Mouse (Mus musculus) embryonic facial prominence, embryonic 15.5 days (tissue): ENCODE measurements around the gene Slc4a2. TPM values are rescaled to one million over a fixed set of nuclear protein-coding genes. Genes with fewer than 3 reads are reported as not detected.

Source experiments
- ATAC-seq: fragments of 200-750 bp; cut with Nextera tagmentation; 2 replicates; pipeline ENCODE4 v1.8.0; 2017; ENCODE audit warnings: low read depth, moderate TSS enrichment; ENCODE audit not compliant: insufficient number of reproducible peaks, low FRiP score, low TSS enrichment
- H3K27ac ChIP-seq: fragments of 300-500 bp; sonication (generic); replicated peaks from 2 replicates; pipeline ENCODE4 v1.5.1; 2015; ENCODE audit warnings: mild to moderate bottlenecking, inconsistent platforms
- H3K27me3 ChIP-seq: fragments of 300-500 bp; sonication (generic); 2 replicates; pipeline ENCODE4 v1.6.1; 2015; ENCODE audit warnings: inconsistent platforms
- H3K36me3 ChIP-seq: fragments of 300-500 bp; sonication (generic); 2 replicates; pipeline ENCODE4 v1.6.1; 2015; ENCODE audit warnings: mild to moderate bottlenecking, inconsistent platforms
- H3K4me1 ChIP-seq: fragments of 300-500 bp; sonication (generic); 2 replicates; pipeline ENCODE4 v1.6.1; 2015; ENCODE audit warnings: inconsistent platforms
- H3K4me2 ChIP-seq: fragments of 300-500 bp; sonication (generic); replicated peaks from 2 replicates; pipeline ENCODE4 v1.6.1; 2015; ENCODE audit warnings: mild to moderate bottlenecking, inconsistent platforms
- H3K4me3 ChIP-seq: fragments of 300-500 bp; sonication (generic); replicated peaks from 2 replicates; pipeline ENCODE4 v1.5.1; 2015; ENCODE audit warnings: mild to moderate bottlenecking, inconsistent platforms
- H3K9ac ChIP-seq: fragments of 300-500 bp; sonication (generic); 2 replicates; pipeline ENCODE4 v1.6.1; 2015; ENCODE audit warnings: inconsistent platforms
- H3K9me3 ChIP-seq: fragments of 300-500 bp; sonication (generic); replicated peaks from 2 replicates; pipeline ENCODE4 v1.6.1; 2016; ENCODE audit warnings: inconsistent platforms
- WGBS: fragments of 180-500 bp; shearing (Covaris S2); methylation state at CpG from one replicate; pipeline ENCODE4 v1.1.7; 2015; 5-methylcytosine and 5-hydroxymethylcytosine counted together
- polyA plus RNA-seq: library from polyadenylated mRNA; unstranded; fragments of >200 nt; fragmentation: Nextera tagmentation; extraction: Ambion mirVana; gene quantifications from 2 replicates; pipeline ENCODE4 v1.2.1, GENCODE M21; 2015

Slc4a2 gene
- polyA plus RNA-seq, 1 experiment from 2014 or later = 38.9 TPM

DNA sequence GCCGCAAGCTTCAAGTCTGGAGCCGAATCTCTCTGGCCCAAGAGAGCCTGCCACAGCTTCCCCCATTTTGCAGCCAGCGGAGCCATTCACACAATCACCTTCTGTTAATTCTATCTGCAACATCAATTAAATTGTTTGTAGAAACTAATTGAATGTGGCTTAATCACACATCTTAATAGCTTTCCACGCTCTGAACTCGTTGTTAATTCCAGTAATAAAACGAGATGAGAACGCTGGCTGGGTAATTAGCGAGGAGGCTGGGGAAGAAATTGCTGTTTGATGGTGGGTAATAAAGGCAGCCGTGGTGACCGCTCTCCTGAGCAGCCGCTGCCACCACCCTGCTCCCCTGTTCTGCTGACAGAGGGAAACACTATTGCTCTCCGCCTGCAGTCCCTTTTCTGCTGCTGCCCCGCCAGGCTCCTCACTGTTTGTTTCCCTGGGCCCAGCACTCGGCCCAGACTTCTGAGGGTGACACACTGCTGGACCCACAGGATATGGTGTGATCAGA is 66.8 kb downstream of the Slc4a2 start:
- WGBS = 83% methylated on average over 14 of the region's 14 CpGs
- no peak for ATAC-seq
- peaks cover 87% of the 10 kb centered on the region for H3K36me3 ChIP-seq
- H3K4me1 ChIP-seq = no peaks in the 10 kb centered on the region
- H3K9me3 ChIP-seq = no peaks in the 10 kb centered on the region
- no peaks in the 10 kb centered on the region for H3K27me3 ChIP-seq
- H3K4me2 ChIP-seq = no peak overlapping the region
- no peak overlapping the region for H3K4me3 ChIP-seq
- no peak overlapping the region for H3K27ac ChIP-seq
- H3K9ac ChIP-seq = no peak overlapping the region

Other genes with a start within 250 kb of the Slc4a2 start
- 4.8 and 5.1 TPM in 2 replicates for gene Kcnh2, start 72.2 kb upstream of the Slc4a2 start, polyA plus RNA-seq
- gene Nos3, start 59.0 kb upstream of the Slc4a2 start, polyA plus RNA-seq = 6.5 and 6.9 TPM in 2 replicates
- gene Atg9b, start 31.7 kb upstream of the Slc4a2 start, polyA plus RNA-seq = 3.9 and 4.7 TPM in 2 replicates
- 40.7 and 47.0 TPM in 2 replicates for gene Abcb8, start 30.2 kb upstream of the Slc4a2 start, polyA plus RNA-seq
- gene Asic3, start 10.4 kb upstream of the Slc4a2 start, polyA plus RNA-seq = 0.95 and 1.6 TPM in 2 replicates
- 52.9 and 54.1 TPM in 2 replicates for gene Cdk5, start 307 bp upstream of the Slc4a2 start, polyA plus RNA-seq
- gene Fastk, start 21.4 kb downstream of the Slc4a2 start, polyA plus RNA-seq = 123 and 135 TPM in 2 replicates
- 20.5 and 21.4 TPM in 2 replicates for gene Tmub1, start 24.0 kb downstream of the Slc4a2 start, polyA plus RNA-seq
- 45.0 and 49.9 TPM in 2 replicates for gene Agap3, start 28.3 kb downstream of the Slc4a2 start, polyA plus RNA-seq
- 0.07 TPM in 1 of 2 replicates, not detected in the other for gene Gbx1, start 103.4 kb downstream of the Slc4a2 start, polyA plus RNA-seq
- 1.1 and 1.2 TPM in 2 replicates for gene Asb10, start 117.1 kb downstream of the Slc4a2 start, polyA plus RNA-seq
- 0.07 TPM in 1 of 2 replicates, not detected in the other for gene 4931409K22Rik, start 133.0 kb downstream of the Slc4a2 start, polyA plus RNA-seq
- gene Abcf2, start 153.6 kb downstream of the Slc4a2 start, polyA plus RNA-seq = 93.7 and 100 TPM in 2 replicates
- gene Chpf2, start 162.9 kb downstream of the Slc4a2 start, polyA plus RNA-seq = 30.3 and 33.1 TPM in 2 replicates
- gene Smarcd3, start 200.6 kb downstream of the Slc4a2 start, polyA plus RNA-seq = 39.7 and 42.4 TPM in 2 replicates